Mouse (Mus musculus) layer of hippocampus, postnatal 14 days (tissue): Measurements from ENCODE around the gene Erap1. TPM values are rescaled to one million over a fixed set of nuclear protein-coding genes. Genes with fewer than 3 reads are reported as not detected.
"Not testable (repeated sequence)": the region's sequence is repeated elsewhere in the genome, so short reads cannot be mapped to it uniquely, and the experiment has no call there.

ENCODE experiments used
- DNase-seq, 2 experiments: peaks; one replicate each; pipeline ENCODE4 v3.0.0; 2021 to 2022; ENCODE audit warnings: low spot score in 2 of 2, mixed read lengths in 1 of 2
- long read RNA-seq, 2 experiments: library from polyadenylated mRNA; stranded (forward); transcript quantifications; one replicate each; pipeline ENCODE4 v2.0.0; 2021
- total RNA-seq, 2 experiments: library from RNA; stranded (reverse); gene quantifications; 2 replicates each; pipeline ENCODE4 v1.2.3; 2021

Erap1 gene
- 10 to 100 TPM in 1 of 2 experiments, 1 to 10 TPM in 1; 9.1 to 17.2 TPM for total RNA-seq
- long read RNA-seq, experiment 1, full-length matches to known transcripts: 3 of 7 reads
- long read RNA-seq, experiment 1, partial matches to known transcripts: 4 of 7 reads
- long read RNA-seq, experiment 1, other reads (novel, unspliced or antisense): 0 of 7 reads
- long read RNA-seq, experiment 2, full-length matches to known transcripts: 4 of 5 reads
- long read RNA-seq, experiment 2, partial matches to known transcripts: 1 of 5 reads
- long read RNA-seq, experiment 2, other reads (novel, unspliced or antisense): 0 of 5 reads

DNA sequence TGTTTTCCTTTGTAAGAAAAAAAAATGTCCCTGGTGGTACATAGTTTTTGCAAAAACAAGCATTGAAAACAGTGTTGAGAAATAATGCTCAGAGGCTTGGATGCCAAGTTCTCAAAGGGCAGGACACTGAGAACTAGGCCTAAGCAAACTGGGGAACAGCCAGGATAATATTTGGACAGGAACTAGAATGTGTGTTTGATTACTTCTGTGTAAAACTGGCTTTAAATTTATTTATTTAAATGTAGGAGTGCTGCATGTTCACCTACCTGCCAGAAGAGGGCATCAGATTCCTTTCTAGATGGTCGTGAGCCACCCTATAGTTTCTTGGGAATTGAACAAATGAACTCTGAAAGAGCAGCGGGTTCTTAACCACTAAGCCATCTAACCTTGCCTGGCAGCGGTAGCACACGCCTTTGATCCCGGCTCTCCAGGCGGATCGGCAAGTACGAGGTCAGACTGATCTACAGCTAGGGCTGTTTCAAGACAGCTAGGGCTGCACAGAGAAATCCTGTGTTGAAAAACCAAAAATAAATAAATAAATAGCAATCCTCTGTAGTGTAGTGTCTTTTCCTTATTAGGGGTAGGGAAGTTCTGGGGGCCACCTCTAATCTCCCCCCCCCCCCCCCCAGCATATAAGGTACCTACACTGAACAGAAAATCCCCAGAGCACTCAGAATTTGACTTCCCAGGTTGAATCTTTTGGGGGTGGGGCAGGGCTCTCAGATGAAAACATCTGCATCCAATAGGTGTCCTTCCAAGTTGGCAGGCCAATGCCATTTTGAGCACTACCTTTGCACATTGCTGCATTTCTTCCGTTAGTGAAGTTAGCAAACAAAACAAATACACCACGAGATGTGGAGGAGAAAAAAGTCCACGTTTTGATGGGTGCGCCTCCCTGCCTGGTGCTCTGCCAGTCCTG lies at the start of gene Erap1:
Gene Erap1 (plus strand): TSS at position 776 of the 919 bp plus-strand sequence.
- DNase-seq: peak; percentile 32 to 64

GRCm38 (mm10) chr13:74591401-74591821 lies 48.0 kb upstream of the Erap1 start:
- peak in 1 of 2 experiments; percentile 2 for DNase-seq

GRCm38 (mm10) chr13:74591828-74592227 lies 47.5 kb upstream of the Erap1 start:
- not testable (repeated sequence) for DNase-seq

GRCm38 (mm10) chr13:74597022-74597421 lies 42.3 kb upstream of the Erap1 start:
- not testable (repeated sequence) for DNase-seq

DNA sequence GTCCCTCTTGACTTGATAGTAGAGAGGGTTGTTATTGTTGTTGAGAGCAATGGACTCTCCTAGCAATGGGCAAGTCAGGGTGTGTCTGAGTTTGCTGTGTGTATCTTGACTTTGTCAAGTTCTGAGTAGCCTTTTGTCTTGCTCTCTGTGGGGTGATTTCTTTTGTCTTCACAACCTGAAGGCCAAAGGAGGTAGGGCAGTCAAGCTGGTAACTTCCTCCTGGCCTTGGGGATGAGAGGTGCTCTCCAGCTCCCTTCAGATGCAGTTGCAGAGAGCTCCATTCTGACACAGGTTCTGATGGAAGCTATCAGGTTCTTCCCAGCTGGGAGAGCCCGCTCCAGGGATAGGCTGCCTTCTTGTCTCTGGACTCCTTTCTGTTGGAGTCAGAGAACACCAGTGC lies 37.6 kb upstream of the Erap1 start:
- not testable (repeated sequence) for DNase-seq

- peak; percentile 72 to 90 for DNase-seq
Observed at GRCm38 (mm10) chr13:74617163-74618019, 22.0 kb upstream of the Erap1 start.

DNA sequence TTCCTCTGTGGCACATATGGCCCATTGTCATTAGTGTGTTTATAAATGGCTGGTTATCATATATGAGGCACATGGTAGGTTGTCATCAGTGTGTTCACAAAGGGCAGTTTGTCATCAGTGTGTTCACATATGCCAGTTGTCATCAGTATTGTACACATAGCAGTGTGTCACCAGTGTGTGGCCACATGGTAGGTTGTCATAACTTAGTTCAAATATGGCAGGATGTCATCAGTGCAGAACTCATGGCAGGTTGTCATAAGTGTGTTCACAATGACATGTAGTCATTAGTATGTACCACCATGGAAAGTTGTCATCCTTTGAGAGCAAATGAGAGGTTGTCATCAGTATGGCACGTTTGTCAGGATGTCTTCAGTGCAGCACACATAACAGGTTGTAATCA lies 7.0 kb upstream of the Erap1 start:
- no peak for DNase-seq

- no peak for DNase-seq
Observed at GRCm38 (mm10) chr13:74632857-74633256, 6.5 kb upstream of the Erap1 start.

GRCm38 (mm10) chr13:74639712-74640522 lies 549 bp downstream of the Erap1 start:
- DNase-seq: peak; percentile 56 to 69

DNA sequence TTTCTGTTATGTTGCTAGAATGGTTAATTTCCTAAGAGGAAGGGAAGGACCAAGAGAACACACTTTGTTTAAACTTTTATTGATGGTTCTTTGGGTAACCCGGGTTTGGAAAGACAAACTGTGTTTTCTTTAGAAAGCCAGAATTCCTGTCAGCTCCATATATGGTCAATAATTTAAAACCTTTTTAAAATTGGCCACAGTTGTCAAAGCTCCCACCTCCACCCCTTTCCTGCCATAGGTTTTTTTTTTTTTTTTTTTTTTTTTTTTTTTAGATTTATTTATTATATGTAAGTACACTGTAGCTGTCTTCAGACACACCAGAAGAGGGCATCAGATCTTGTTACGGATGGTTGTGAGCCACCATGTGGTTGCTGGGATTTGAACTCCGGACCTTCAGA lies 1.2 kb downstream of the Erap1 start:
- DNase-seq: not testable (repeated sequence)

- no peak for DNase-seq
Observed at GRCm38 (mm10) chr13:74695497-74696193, 56.3 kb downstream of the Erap1 start.

- DNase-seq: no peak
Observed at GRCm38 (mm10) chr13:74696225-74696624, 56.9 kb downstream of the Erap1 start.

- DNase-seq: no peak
Observed at GRCm38 (mm10) chr13:74719002-74719401, 79.6 kb downstream of the Erap1 start.

DNA sequence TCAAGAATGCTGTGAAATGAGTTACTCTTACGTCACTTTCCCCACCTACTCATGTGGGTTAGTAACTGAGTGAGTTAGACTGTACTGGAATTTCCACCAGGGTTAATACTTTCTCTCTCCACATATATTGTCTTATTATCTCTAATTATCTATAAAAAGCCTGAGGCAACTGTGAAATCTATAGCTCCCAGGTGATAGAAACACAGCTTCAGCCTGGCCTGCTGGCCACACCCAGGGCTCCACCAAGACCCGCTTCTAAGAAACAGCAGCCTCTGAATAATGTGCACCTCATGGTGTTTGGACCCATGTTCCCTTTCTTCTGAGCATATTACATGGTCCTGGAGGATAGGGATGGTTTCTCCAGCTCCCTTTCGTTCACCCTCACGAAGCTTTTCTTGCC lies 94.4 kb downstream of the Erap1 start:
- DNase-seq: no peak

DNA sequence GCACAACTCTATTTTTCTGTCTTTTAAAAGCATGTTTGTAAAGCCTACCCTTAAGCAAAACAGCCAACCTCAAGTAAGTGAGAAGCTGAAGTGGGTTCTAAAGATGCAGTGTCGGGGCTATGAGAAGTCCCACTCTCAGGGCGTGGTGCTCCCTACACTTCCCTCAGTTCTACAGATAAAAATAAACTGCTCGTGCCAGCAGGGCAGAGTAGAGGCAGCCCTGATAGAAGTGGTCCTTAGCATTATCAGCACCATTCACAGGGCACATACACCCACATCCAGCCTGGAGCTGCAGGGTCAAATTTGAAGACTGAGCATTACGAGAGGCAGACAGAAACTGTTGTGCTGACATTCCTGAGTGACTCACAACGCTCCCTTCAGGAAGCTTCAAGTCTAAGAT lies 96.5 kb downstream of the Erap1 start:
- DNase-seq: no peak

DNA sequence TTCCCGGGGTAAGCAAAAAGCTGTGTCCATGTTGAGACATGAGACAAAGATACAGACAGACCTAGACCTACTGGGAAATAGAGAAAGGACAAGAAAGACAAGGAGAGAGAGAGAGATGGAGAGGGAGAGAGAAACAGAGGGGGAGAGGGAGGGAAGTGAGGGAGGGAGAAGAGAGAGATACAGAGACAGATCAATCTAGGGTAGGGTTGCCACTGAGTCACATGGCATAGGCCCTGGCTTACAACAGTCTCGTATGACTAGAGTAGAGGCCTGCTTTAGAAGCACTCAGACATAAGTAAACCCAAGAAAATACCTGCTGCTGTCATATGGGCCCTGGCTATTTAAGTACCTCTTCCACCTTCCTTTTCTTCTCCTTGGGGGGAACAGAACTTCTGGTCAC lies 97.0 kb downstream of the Erap1 start:
- DNase-seq: no peak
